Mouse (Mus musculus): ENCODE measurements around the gene Syt12. TPM values are rescaled to one million over a fixed set of nuclear protein-coding genes. Genes with fewer than 3 reads are reported as not detected.
A peak's percentile ranks its signal among the peaks of the same experiment; 100 is the strongest.

Gene Syt12
- polyA plus RNA-seq, 1 experiment from 2014 or later = 2.7 TPM

- Histone ChIP-seq H3K27me3 (no peaks in the 10 kb centered on the region), H3K4me2 (no peak overlapping the region), H3K4me3 (no peak overlapping the region), H3K4me1 (replicated peaks) (no peaks in the 10 kb centered on the region), H3K36me3 (no peaks in the 10 kb centered on the region), H3K9ac (no peak overlapping the region), H3K27ac (replicated peaks) (no peak overlapping the region), H3K9me3 (no peaks in the 10 kb centered on the region)
- no peak for ATAC-seq (ENCODE audit: low read depth)
Observed at GRCm38 (mm10) chr19:4417713-4418112, 59.5 kb downstream of the Syt12 start.

- 0% methylated on average over 1 of the region's 1 CpGs for WGBS
- Histone ChIP-seq H3K4me3 (no peak overlapping the region), H3K4me2 (no peak overlapping the region), H3K36me3 (no peaks in the 10 kb centered on the region), H3K27me3 (no peaks in the 10 kb centered on the region), H3K27ac (replicated peaks) (no peak overlapping the region), H3K9ac (no peak overlapping the region), H3K9me3 (no peaks in the 10 kb centered on the region), H3K4me1 (replicated peaks) (no peaks in the 10 kb centered on the region)
- ATAC-seq (ENCODE audit: low read depth) = no peak
Observed at GRCm38 (mm10) chr19:4417183-4417582, 60.1 kb downstream of the Syt12 start.

- H3K4me3 ChIP-seq = no peak overlapping the region
- no peaks in the 10 kb centered on the region for H3K36me3 ChIP-seq
- WGBS = 83% methylated on average over 1 of the region's 1 CpGs
- H3K4me2 ChIP-seq = no peak overlapping the region
- H3K27ac ChIP-seq (replicated peaks) = no peak overlapping the region
- H3K4me1 ChIP-seq (replicated peaks) = no peaks in the 10 kb centered on the region
- no peak for ATAC-seq (ENCODE audit: low read depth)
- H3K9me3 ChIP-seq = no peaks in the 10 kb centered on the region
- H3K9ac ChIP-seq = no peak overlapping the region
- no peaks in the 10 kb centered on the region for H3K27me3 ChIP-seq
Observed at GRCm38 (mm10) chr19:4414631-4415030, 62.6 kb downstream of the Syt12 start.

- no peak for ATAC-seq (ENCODE audit: low read depth)
- Histone ChIP-seq H3K4me1 (replicated peaks) (no peaks in the 10 kb centered on the region), H3K9me3 (no peaks in the 10 kb centered on the region), H3K9ac (no peak overlapping the region), H3K36me3 (no peaks in the 10 kb centered on the region), H3K27me3 (no peaks in the 10 kb centered on the region), H3K4me3 (no peak overlapping the region), H3K4me2 (no peak overlapping the region), H3K27ac (replicated peaks) (no peak overlapping the region)
- 60% methylated on average over 2 of the region's 2 CpGs for WGBS
Observed at GRCm38 (mm10) chr19:4409062-4409461, 68.2 kb downstream of the Syt12 start.

GRCm38 (mm10) chr19:4404840-4405239, 72.4 kb downstream of the Syt12 start:
- Histone ChIP-seq H3K9me3 (no peaks in the 10 kb centered on the region), H3K27me3 (no peaks in the 10 kb centered on the region), H3K9ac (no peak overlapping the region), H3K4me1 (replicated peaks) (no peaks in the 10 kb centered on the region), H3K4me2 (no peak overlapping the region), H3K27ac (replicated peaks) (no peak overlapping the region), H3K4me3 (no peak overlapping the region), H3K36me3 (no peaks in the 10 kb centered on the region)
- 97% methylated on average over 2 of the region's 2 CpGs for WGBS
- ATAC-seq (ENCODE audit: low read depth) = no peak

GRCm38 (mm10) chr19:4398959-4399358, 78.3 kb downstream of the Syt12 start:
- H3K9me3 ChIP-seq = no peaks in the 10 kb centered on the region
- H3K4me2 ChIP-seq = peak overlapping the region; percentile 87; the same call in 1 of the 2 replicates
- H3K9ac ChIP-seq = no peak overlapping the region
- no peak for ATAC-seq (ENCODE audit: low read depth)
- peak overlapping the region; percentile 100; the same call in 1 of the 2 replicates for H3K4me3 ChIP-seq
- peaks cover 18% of the 10 kb centered on the region for H3K4me1 ChIP-seq (replicated peaks)
- H3K27me3 ChIP-seq = no peaks in the 10 kb centered on the region
- H3K36me3 ChIP-seq = no peaks in the 10 kb centered on the region
- H3K27ac ChIP-seq (replicated peaks) = no peak overlapping the region
- WGBS = 74% methylated on average over 4 of the region's 4 CpGs

- 30% methylated on average over 8 of the region's 8 CpGs for WGBS
- Histone ChIP-seq H3K27me3 (no peaks in the 10 kb centered on the region), H3K4me1 (replicated peaks) (peaks cover 21% of the 10 kb centered on the region), H3K4me3 (peak overlapping the region; percentile 100), H3K9ac (peak overlapping the region; percentile 85), H3K4me2 (peak overlapping the region; percentile 87), H3K36me3 (no peaks in the 10 kb centered on the region), H3K9me3 (no peaks in the 10 kb centered on the region), H3K27ac (replicated peaks) (peak overlapping the region; percentile 94)
- ATAC-seq (ENCODE audit: low read depth) = no peak
Observed at GRCm38 (mm10) chr19:4398630-4398948, 78.7 kb downstream of the Syt12 start.

GRCm38 (mm10) chr19:4397798-4398629, 79.2 kb downstream of the Syt12 start, which contains the start of gene Kdm2a:
Gene Kdm2a, minus strand, starts transcription at chr19:4398285.
- peak within 1 kb of the TSS; percentile 85 for H3K9ac ChIP-seq
- H3K27me3 ChIP-seq = no peaks in the 10 kb centered on the region
- H3K4me1 ChIP-seq (replicated peaks) = peaks cover 26% of the 10 kb centered on the region
- peak; percentile 55 for ATAC-seq (ENCODE audit: low read depth)
- H3K9me3 ChIP-seq = no peaks in the 10 kb centered on the region
- peak within 1 kb of the TSS; percentile 87 for H3K4me2 ChIP-seq
- H3K36me3 ChIP-seq = no peaks in the 10 kb centered on the region
- H3K4me3 ChIP-seq = peak within 1 kb of the TSS; percentile 100
- H3K27ac ChIP-seq (replicated peaks) = peak within 1 kb of the TSS; percentile 94
- under 1% methylated on average over 82 of the region's 82 CpGs for whole genome bisulfite sequencing

GRCm38 (mm10) chr19:4396998-4397797, 80.0 kb downstream of the Syt12 start:
- no peaks in the 10 kb centered on the region for H3K36me3 ChIP-seq
- peak overlapping the region; percentile 99 for H3K9ac ChIP-seq
- H3K9me3 ChIP-seq = no peaks in the 10 kb centered on the region
- H3K27ac ChIP-seq (replicated peaks) = peak overlapping the region; percentile 99
- H3K4me3 ChIP-seq = peak overlapping the region; percentile 100
- peak; percentile 93 for ATAC-seq (ENCODE audit: low read depth)
- H3K4me1 ChIP-seq (replicated peaks) = peaks cover 32% of the 10 kb centered on the region
- peak overlapping the region; percentile 91 for H3K4me2 ChIP-seq
- no peaks in the 10 kb centered on the region for H3K27me3 ChIP-seq
- under 1% methylated on average over 78 of the region's 90 CpGs for WGBS

- Histone ChIP-seq H3K4me1 (replicated peaks) (peaks cover 39% of the 10 kb centered on the region), H3K27ac (replicated peaks) (peak overlapping the region; percentile 99), H3K36me3 (no peaks in the 10 kb centered on the region; the same call in 1 of the 2 replicates), H3K27me3 (no peaks in the 10 kb centered on the region), H3K9me3 (no peaks in the 10 kb centered on the region), H3K9ac (peak overlapping the region; percentile 99), H3K4me2 (peak overlapping the region; percentile 91), H3K4me3 (peak overlapping the region; percentile 100)
- WGBS = under 1% methylated on average over 77 of the region's 80 CpGs
- peak; percentile 50 for ATAC-seq (ENCODE audit: low read depth)
Observed at GRCm38 (mm10) chr19:4396081-4396997, 80.9 kb downstream of the Syt12 start.
